Mouse (Mus musculus) lung, adult 2 months (tissue): ENCODE measurements around the gene Atf7.

Source experiments
- CTCF ChIP-seq: fragments of 200-500 bp; IDR thresholded peaks from 2 replicates; pipeline ENCODE4 v1.5.1; 2011; ENCODE audit warnings: mild to moderate bottlenecking, low read length, control low read depth; ENCODE audit not compliant: insufficient read depth
- POLR2A ChIP-seq: fragments of 200-500 bp; IDR thresholded peaks from 2 replicates; pipeline ENCODE4 v1.6.1; 2011; ENCODE audit warnings: low read depth, mild to moderate bottlenecking, control low read depth, low read length, borderline replicate concordance; ENCODE audit errors: extremely low read depth

- TF ChIP-seq CTCF, result no peak
- no peak for TF ChIP-seq POLR2A
These were observed 834 bp downstream of the Atf7 start for GRCm38 (mm10) chr15:102624291-102624969.
